Mouse (Mus musculus) liver, adult 2 months (tissue): Measurements from ENCODE around the gene Sh3rf3. TPM values are rescaled to one million over a fixed set of nuclear protein-coding genes. Genes with fewer than 3 reads are reported as not detected.

Experiments used
- DNase-seq: peaks from one replicate; pipeline ENCODE4 v3.0.0-alpha.2; 2011; ENCODE audit warnings: low read depth, low spot score; ENCODE audit errors: extremely low read depth
- H3K27ac ChIP-seq: fragments of 200-500 bp; replicated peaks from 2 replicates; pipeline ENCODE4 v1.5.1; 2012; ENCODE audit warnings: low read depth, mild to moderate bottlenecking, control low read depth, inconsistent platforms, low read length; ENCODE audit not compliant: insufficient read depth
- H3K27me3 ChIP-seq: fragments of 200-500 bp; 2 replicates; pipeline ENCODE4 v1.6.1; 2012; ENCODE audit warnings: mild to moderate bottlenecking, moderate library complexity, low read length, inconsistent platforms; ENCODE audit not compliant: control insufficient read depth, insufficient read depth
- H3K36me3 ChIP-seq: fragments of 200-500 bp; 2 replicates; pipeline ENCODE4 v1.6.1; 2012; ENCODE audit warnings: low read length, inconsistent platforms; ENCODE audit not compliant: control insufficient read depth, insufficient read depth
- H3K4me1 ChIP-seq: fragments of 200-500 bp; 2 replicates; pipeline ENCODE4 v1.6.1; 2011; ENCODE audit warnings: low read length; ENCODE audit not compliant: control insufficient read depth, insufficient read depth
- H3K4me3 ChIP-seq: fragments of 200-500 bp; 2 replicates; pipeline ENCODE4 v1.5.1; 2011; ENCODE audit warnings: low read depth, mild to moderate bottlenecking, control low read depth, low read length, moderate library complexity; ENCODE audit not compliant: insufficient read depth
- H3K79me2 ChIP-seq: fragments of 200-500 bp; 2 replicates; pipeline ENCODE4 v1.6.1; 2012; ENCODE audit warnings: inconsistent platforms, mild to moderate bottlenecking, low read length, moderate library complexity; ENCODE audit not compliant: control insufficient read depth, insufficient read depth
- H3K9ac ChIP-seq: fragments of 200-500 bp; 2 replicates; pipeline ENCODE4 v1.6.1; 2012; ENCODE audit warnings: low read depth, mild to moderate bottlenecking, control low read depth, inconsistent platforms, low read length
- CTCF ChIP-seq: fragments of 200-500 bp; IDR thresholded peaks from 2 replicates; pipeline ENCODE4 v1.5.1; 2011; ENCODE audit warnings: low read depth, low read length, control low read depth
- POLR2A ChIP-seq: fragments of 200-500 bp; IDR thresholded peaks from 2 replicates; pipeline ENCODE4 v1.6.1; 2011; ENCODE audit warnings: low read length, control low read depth; ENCODE audit not compliant: insufficient read depth; ENCODE audit errors: extremely low read depth
- WGBS: fragments of 180-500 bp; shearing (Covaris S2); methylation state at CpG from one replicate; pipeline ENCODE4 v1.1.7; 2018; 5-methylcytosine and 5-hydroxymethylcytosine counted together
- polyA plus RNA-seq: library from polyadenylated mRNA; depleted of rRNA; stranded (reverse); fragments of >200 nt; gene quantifications from 2 replicates; pipeline ENCODE4 v1.2.3, GENCODE M21; 2012
- total RNA-seq: library from RNA; depleted of rRNA; stranded (reverse); fragments of >200 nt; gene quantifications from 2 replicates; pipeline ENCODE4 v1.2.3, GENCODE M21; 2014

Sh3rf3 gene
- total and polyA plus RNA-seq, 2 experiments = not detected

DNA sequence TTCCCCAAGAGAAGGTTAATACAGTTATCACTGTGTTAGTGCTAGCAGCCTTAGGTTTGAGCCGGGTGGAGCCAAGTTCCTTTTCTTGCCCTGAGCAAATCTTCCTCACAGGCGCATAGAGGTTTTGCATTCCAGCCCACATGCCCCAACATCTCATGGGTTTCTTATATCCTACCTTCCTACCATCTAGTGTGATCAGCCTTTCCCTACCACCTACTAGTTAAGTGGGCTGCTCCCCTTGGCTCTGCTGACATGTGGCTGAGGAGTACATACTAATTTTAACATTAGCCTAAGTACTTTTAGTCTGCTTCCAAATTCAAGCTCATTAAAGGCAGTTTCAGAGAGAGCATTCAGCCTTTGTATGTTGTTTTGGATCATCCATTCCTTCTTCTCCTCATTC is 72.7 kb downstream of the Sh3rf3 start:
- no peaks in the 10 kb centered on the region for H3K4me1 ChIP-seq
- no peak overlapping the region for H3K4me3 ChIP-seq
- H3K9ac ChIP-seq = no peak overlapping the region
- H3K27me3 ChIP-seq = no peaks in the 10 kb centered on the region
- no peak for DNase-seq
- no peaks in the 10 kb centered on the region for H3K79me2 ChIP-seq
- H3K36me3 ChIP-seq = no peaks in the 10 kb centered on the region
- H3K27ac ChIP-seq = no peak overlapping the region
- 89% methylated on average over 2 of the region's 2 CpGs for WGBS
- TF ChIP-seq POLR2A (no peak), CTCF (no peak)

DNA sequence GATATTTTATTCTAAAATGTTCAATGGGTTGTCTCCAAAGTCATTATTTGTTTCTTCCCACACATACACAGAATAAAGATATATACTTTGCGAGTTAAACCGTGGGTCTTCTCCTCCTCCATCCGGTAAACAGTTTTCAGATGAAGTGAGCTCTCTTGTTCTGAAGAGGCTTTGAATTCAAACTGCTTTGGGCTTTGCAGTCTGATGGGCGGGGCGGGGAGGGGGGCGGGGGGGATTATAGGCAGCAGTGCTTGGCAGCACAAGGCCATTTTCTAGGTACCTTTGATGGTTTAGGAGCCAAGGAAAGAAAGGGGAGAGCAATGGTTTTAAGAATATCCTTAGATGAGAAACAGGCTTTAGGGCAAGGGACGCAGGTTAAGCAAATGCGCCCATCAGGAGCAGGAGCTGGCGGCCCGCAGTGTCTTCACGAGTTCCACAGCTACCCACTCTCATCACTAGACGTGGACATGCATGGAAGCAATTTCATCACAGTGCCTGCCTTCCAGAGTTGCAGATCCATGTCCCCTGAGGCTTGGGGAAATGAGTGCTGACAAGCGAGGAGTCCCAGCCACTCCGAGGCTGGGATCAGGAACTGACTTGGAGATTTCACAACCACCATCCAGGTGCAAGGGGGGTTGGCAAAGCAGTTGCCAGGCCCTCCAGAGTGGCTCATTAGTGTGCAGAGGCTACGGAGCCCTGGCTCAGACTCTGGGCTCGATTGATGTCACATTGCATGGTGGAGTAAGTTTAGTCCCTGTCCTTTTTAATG is 77.7 kb downstream of the Sh3rf3 start:
- TF ChIP-seq POLR2A (no peak), CTCF (no peak)
- Histone ChIP-seq H3K27me3 (no peaks in the 10 kb centered on the region), H3K36me3 (no peaks in the 10 kb centered on the region), H3K4me1 (no peaks in the 10 kb centered on the region), H3K9ac (no peak overlapping the region), H3K79me2 (no peaks in the 10 kb centered on the region), H3K27ac (no peak overlapping the region), H3K4me3 (no peak overlapping the region)
- no peak for DNase-seq
- 67% methylated on average over 16 of the region's 16 CpGs for WGBS

DNA sequence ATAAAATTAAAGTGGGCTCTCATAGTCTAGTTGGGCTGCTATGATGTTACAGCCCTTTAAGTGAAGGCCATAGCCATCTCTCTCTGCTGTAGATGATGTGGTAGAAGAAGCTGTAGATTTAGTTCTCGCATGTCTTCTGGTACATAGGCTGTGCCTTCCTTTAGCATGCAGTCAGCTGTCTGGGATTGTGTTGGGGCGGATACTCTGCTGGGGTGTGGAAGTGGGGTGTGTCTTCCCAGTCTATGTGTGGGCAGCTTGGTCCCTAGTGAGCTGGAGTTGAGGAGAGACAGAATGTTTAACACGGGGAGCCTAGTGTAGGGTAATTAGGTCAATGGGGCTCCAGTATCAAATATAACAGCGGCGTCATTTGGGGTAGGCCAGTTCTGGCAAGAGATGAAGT is 82.3 kb downstream of the Sh3rf3 start:
- H3K36me3 ChIP-seq = no peaks in the 10 kb centered on the region
- WGBS = 85% methylated on average over 5 of the region's 5 CpGs
- no peak overlapping the region for H3K9ac ChIP-seq
- no peak for DNase-seq
- H3K27me3 ChIP-seq = no peaks in the 10 kb centered on the region
- H3K4me3 ChIP-seq = no peak overlapping the region
- TF ChIP-seq POLR2A = no peak
- no peak for TF ChIP-seq CTCF
- H3K4me1 ChIP-seq = no peaks in the 10 kb centered on the region
- H3K79me2 ChIP-seq = no peaks in the 10 kb centered on the region
- H3K27ac ChIP-seq = no peak overlapping the region

DNA sequence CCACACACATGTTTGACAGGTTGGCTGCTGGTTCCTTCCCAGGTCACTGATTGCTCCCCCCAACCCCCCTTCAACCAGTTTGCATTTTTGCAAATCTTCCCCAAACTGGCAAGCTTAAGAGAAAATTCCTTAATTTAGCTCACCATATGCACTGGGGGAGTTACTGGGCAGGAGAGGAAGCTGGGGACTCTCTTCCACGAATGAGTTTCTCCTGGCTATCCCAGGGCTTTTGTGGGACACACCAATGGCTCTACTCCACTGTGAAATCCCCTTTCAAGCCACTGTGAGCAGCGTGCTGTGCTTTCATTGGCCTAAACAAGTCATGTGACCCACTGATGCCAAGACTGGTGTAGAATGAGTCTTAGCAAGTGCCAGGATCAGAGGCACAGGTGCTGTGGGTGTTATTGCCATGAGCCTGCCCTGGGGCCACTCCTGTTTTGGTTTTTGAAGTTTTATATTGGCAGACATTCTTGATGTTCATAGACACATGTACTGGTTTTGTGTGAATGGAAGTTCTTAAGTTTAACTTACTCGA is 83.9 kb downstream of the Sh3rf3 start:
- Histone ChIP-seq H3K9ac (no peak overlapping the region), H3K4me1 (no peaks in the 10 kb centered on the region), H3K27me3 (no peaks in the 10 kb centered on the region), H3K79me2 (no peaks in the 10 kb centered on the region), H3K4me3 (no peak overlapping the region), H3K27ac (no peak overlapping the region), H3K36me3 (no peaks in the 10 kb centered on the region)
- no peak for DNase-seq
- no peak for TF ChIP-seq POLR2A
- no peak for TF ChIP-seq CTCF
- WGBS = 73% methylated on average over 3 of the region's 3 CpGs

DNA sequence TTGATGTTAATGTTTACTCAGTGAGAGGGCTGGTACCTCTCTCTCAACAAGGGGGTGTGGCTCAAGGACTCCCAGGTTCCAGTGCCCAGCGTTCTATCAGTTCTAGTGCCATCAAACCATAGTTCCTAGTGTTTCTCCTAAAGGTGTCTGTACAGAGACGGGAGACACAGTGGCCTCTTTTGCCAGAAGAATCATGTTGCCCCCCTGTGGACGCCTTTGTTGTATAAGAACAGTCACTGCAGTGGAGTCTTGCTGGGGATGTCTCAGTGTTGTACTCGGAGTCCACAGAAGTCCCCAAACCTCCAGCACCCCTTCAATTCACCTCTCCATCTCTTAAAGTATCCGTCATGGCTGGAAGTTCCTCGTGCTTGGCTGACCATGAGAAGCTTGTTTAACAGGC is 92.1 kb downstream of the Sh3rf3 start:
- Histone ChIP-seq H3K27ac (no peak overlapping the region), H3K27me3 (no peaks in the 10 kb centered on the region), H3K4me3 (no peak overlapping the region), H3K4me1 (no peaks in the 10 kb centered on the region), H3K79me2 (no peaks in the 10 kb centered on the region), H3K36me3 (no peaks in the 10 kb centered on the region), H3K9ac (no peak overlapping the region)
- 47% methylated on average over 6 of the region's 6 CpGs for WGBS
- DNase-seq = no peak
- TF ChIP-seq POLR2A = no peak
- TF ChIP-seq CTCF = no peak

DNA sequence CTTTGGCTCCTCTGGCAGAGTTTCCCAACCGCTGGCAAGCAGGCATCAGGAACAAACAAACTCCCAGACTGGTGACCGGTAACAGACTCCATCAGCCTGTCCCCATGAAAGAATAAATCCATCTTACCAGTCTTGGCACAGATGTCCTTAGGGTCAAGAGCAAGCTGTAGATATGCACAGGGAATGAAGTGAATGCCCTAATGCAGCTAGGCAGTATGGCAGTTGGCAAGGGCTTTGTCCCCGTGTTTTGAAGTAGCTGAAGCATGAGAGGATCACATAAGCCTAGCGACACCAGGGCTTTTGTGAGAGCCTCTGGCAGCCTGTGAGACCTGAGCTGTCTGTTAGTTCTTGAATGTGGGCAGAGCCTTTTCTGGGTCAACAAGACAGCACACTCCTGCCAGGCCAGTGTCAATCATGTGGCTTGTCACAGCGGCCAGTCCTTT is 93.9 kb downstream of the Sh3rf3 start:
- Histone ChIP-seq H3K4me3 (no peak overlapping the region), H3K79me2 (no peaks in the 10 kb centered on the region), H3K9ac (no peak overlapping the region), H3K27me3 (no peaks in the 10 kb centered on the region), H3K4me1 (no peaks in the 10 kb centered on the region), H3K36me3 (no peaks in the 10 kb centered on the region), H3K27ac (no peak overlapping the region)
- 36% methylated on average over 5 of the region's 5 CpGs for WGBS
- peak; percentile 51 for DNase-seq
- no peak for TF ChIP-seq POLR2A
- no peak for TF ChIP-seq CTCF
